Mouse (Mus musculus) heart, embryonic 15.5 days (tissue): ENCODE results near the gene Rala. TPM values are rescaled to one million over a fixed set of nuclear protein-coding genes. Genes with fewer than 3 reads are reported as not detected.

Experiments used
- ATAC-seq: fragments of 200-750 bp; cut with Nextera tagmentation; replicated peaks from 2 replicates; pipeline ENCODE4 v1.8.0; 2017; ENCODE audit warnings: low read depth, moderate TSS enrichment; ENCODE audit not compliant: insufficient number of reproducible peaks, insufficient read depth, low FRiP score
- H3K27ac ChIP-seq: fragments of 300-500 bp; sonication (generic); 2 replicates; pipeline ENCODE4 v1.5.1; 2015; ENCODE audit warnings: mild to moderate bottlenecking, inconsistent platforms
- H3K27me3 ChIP-seq: fragments of 300-500 bp; sonication (generic); 2 replicates; pipeline ENCODE4 v1.6.1; 2015; ENCODE audit warnings: inconsistent platforms
- H3K36me3 ChIP-seq: fragments of 300-500 bp; sonication (generic); 2 replicates; pipeline ENCODE4 v1.6.1; 2015; ENCODE audit warnings: mild to moderate bottlenecking, inconsistent platforms
- H3K4me1 ChIP-seq: fragments of 300-500 bp; sonication (generic); replicated peaks from 2 replicates; pipeline ENCODE4 v1.6.1; 2015; ENCODE audit warnings: inconsistent platforms
- H3K4me2 ChIP-seq: fragments of 300-500 bp; sonication (generic); 2 replicates; pipeline ENCODE4 v1.6.1; 2015; ENCODE audit warnings: inconsistent platforms, mild to moderate bottlenecking, moderate library complexity
- H3K4me3 ChIP-seq: fragments of 300-500 bp; sonication (generic); 2 replicates; pipeline ENCODE4 v1.5.1; 2015; ENCODE audit warnings: mild to moderate bottlenecking, inconsistent platforms
- H3K9ac ChIP-seq: fragments of 300-500 bp; sonication (generic); 2 replicates; pipeline ENCODE4 v1.6.1; 2015; ENCODE audit warnings: mild to moderate bottlenecking, inconsistent platforms
- H3K9me3 ChIP-seq: fragments of 300-500 bp; sonication (generic); replicated peaks from 2 replicates; pipeline ENCODE4 v1.6.1; 2016; ENCODE audit warnings: inconsistent platforms
- WGBS: fragments of 180-500 bp; shearing (Covaris S2); methylation state at CpG from one replicate; pipeline ENCODE4 v1.1.7; 2015; ENCODE audit warnings: mixed read lengths; 5-methylcytosine and 5-hydroxymethylcytosine counted together
- polyA plus RNA-seq: library from polyadenylated mRNA; unstranded; fragments of >200 nt; fragmentation: Nextera tagmentation; extraction: Ambion mirVana; gene quantifications from 2 replicates; pipeline ENCODE4 v1.2.1, GENCODE M21; 2015

Rala gene
- polyA plus RNA-seq, 1 experiment from 2014 or later, result 85.1 TPM

GRCm38 (mm10) chr13:17837610-17838483, 106.2 kb downstream of the Rala start:
- H3K27me3 ChIP-seq, result no peaks in the 10 kb centered on the region
- no peak overlapping the region for H3K4me2 ChIP-seq
- no peaks in the 10 kb centered on the region for H3K9me3 ChIP-seq
- H3K9ac ChIP-seq, result no peak overlapping the region
- no peak for ATAC-seq
- H3K4me1 ChIP-seq, result peaks cover 5% of the 10 kb centered on the region; the same call in 1 of the 2 replicates
- H3K36me3 ChIP-seq, result no peaks in the 10 kb centered on the region
- H3K4me3 ChIP-seq, result no peak overlapping the region
- WGBS, result 38% methylated on average over 16 of the region's 16 CpGs
- no peak overlapping the region for H3K27ac ChIP-seq

- no peaks in the 10 kb centered on the region for H3K27me3 ChIP-seq
- H3K9ac ChIP-seq, result no peak overlapping the region
- no peaks in the 10 kb centered on the region for H3K9me3 ChIP-seq
- no peaks in the 10 kb centered on the region for H3K36me3 ChIP-seq
- 68% methylated on average over 7 of the region's 7 CpGs for WGBS
- H3K4me3 ChIP-seq, result no peak overlapping the region
- H3K27ac ChIP-seq, result no peak overlapping the region
- no peak for ATAC-seq
- no peak overlapping the region for H3K4me2 ChIP-seq
- H3K4me1 ChIP-seq, result peaks cover 5% of the 10 kb centered on the region; the same call in 1 of the 2 replicates
Observed at GRCm38 (mm10) chr13:17836808-17837207, 107.2 kb downstream of the Rala start.

- Histone ChIP-seq H3K9ac (no peak overlapping the region), H3K9me3 (no peaks in the 10 kb centered on the region), H3K27ac (no peak overlapping the region), H3K27me3 (no peaks in the 10 kb centered on the region), H3K36me3 (no peaks in the 10 kb centered on the region), H3K4me3 (no peak overlapping the region), H3K4me1 (0 out of 2 replicates have a peak, but pooled peaks cover 1% of the 10 kb centered on the region), H3K4me2 (no peak overlapping the region)
- WGBS, result 61% methylated on average over 3 of the region's 3 CpGs
- ATAC-seq, result no peak
Observed at GRCm38 (mm10) chr13:17832940-17833339, 111.1 kb downstream of the Rala start.

Other genes starting within 250 kb of the Rala start
- gene Mplkip, start 249.0 kb downstream of the Rala start, polyA plus RNA-seq, result 22.6 and 29.3 TPM in 2 replicates
- gene Sugct, start 248.7 kb downstream of the Rala start, polyA plus RNA-seq, result 6.0 and 6.6 TPM in 2 replicates
- 9.5 and 9.8 TPM in 2 replicates for gene Cdk13, start 139.1 kb downstream of the Rala start, polyA plus RNA-seq
- gene Yae1d1, start 49.1 kb upstream of the Rala start, polyA plus RNA-seq, result 72.3 and 73.2 TPM in 2 replicates